Mouse (Mus musculus) urinary bladder, adult 2 months (tissue): ENCODE results near the gene Akna. TPM values are rescaled to one million over a fixed set of nuclear protein-coding genes. Genes with fewer than 3 reads are reported as not detected.

Experiments used
- DNase-seq: peaks from one replicate; pipeline ENCODE4 v3.0.0; 2022; ENCODE audit warnings: low spot score
- polyA plus RNA-seq: library from polyadenylated mRNA; depleted of rRNA; stranded (reverse); fragments of >200 nt; gene quantifications from 2 replicates; pipeline ENCODE4 v1.2.3, GENCODE M21; 2012

Akna gene
- polyA plus RNA-seq, 1 experiment, result 1.8 TPM

GRCm38 (mm10) chr4:63384262-63384661, 18.9 kb downstream of the Akna start:
- DNase-seq, result no peak

- no peak for DNase-seq
These were observed 19.7 kb downstream of the Akna start for GRCm38 (mm10) chr4:63383474-63383873.

GRCm38 (mm10) chr4:63382676-63383369, 20.3 kb downstream of the Akna start:
- no peak for DNase-seq

GRCm38 (mm10) chr4:63377483-63377882, 25.7 kb downstream of the Akna start:
- no peak for DNase-seq

GRCm38 (mm10) chr4:63375367-63375766, 27.8 kb downstream of the Akna start:
- DNase-seq, result no peak

- no peak for DNase-seq
These were observed 28.8 kb downstream of the Akna start for GRCm38 (mm10) chr4:63374331-63374730.

GRCm38 (mm10) chr4:63373404-63373803, 29.8 kb downstream of the Akna start:
- no peak for DNase-seq

GRCm38 (mm10) chr4:63371890-63372289, 31.3 kb downstream of the Akna start:
- no peak for DNase-seq

- DNase-seq, result no peak
These were observed 32.3 kb downstream of the Akna start for GRCm38 (mm10) chr4:63370897-63371296.

GRCm38 (mm10) chr4:63368577-63368976, 34.6 kb downstream of the Akna start:
- DNase-seq, result peak; percentile 70

GRCm38 (mm10) chr4:63362150-63362549, 41.0 kb downstream of the Akna start, which contains the start of gene Orm2:
Orm2 (plus strand) TSS chr4:63362449.
- DNase-seq, result no peak

- no peak for DNase-seq
These were observed 43.3 kb downstream of the Akna start for GRCm38 (mm10) chr4:63359861-63360260.

GRCm38 (mm10) chr4:63356981-63357570, 46.1 kb downstream of the Akna start:
- DNase-seq, result no peak

- no peak for DNase-seq
These were observed 47.1 kb downstream of the Akna start, which contains the start of gene Orm3 for GRCm38 (mm10) chr4:63355877-63356665. Orm3 (plus strand) TSS chr4:63356162.

- DNase-seq, result no peak
These were observed 54.6 kb downstream of the Akna start for GRCm38 (mm10) chr4:63348524-63348923.

GRCm38 (mm10) chr4:63346659-63347058, 56.5 kb downstream of the Akna start:
- DNase-seq, result no peak

- DNase-seq, result no peak
These were observed 57.9 kb downstream of the Akna start for GRCm38 (mm10) chr4:63345261-63345660.

GRCm38 (mm10) chr4:63344295-63344694, 58.9 kb downstream of the Akna start, which contains the start of gene Orm1:
Orm1 (plus strand) TSS chr4:63344560.
- no peak for DNase-seq

GRCm38 (mm10) chr4:63343608-63344007, 59.5 kb downstream of the Akna start:
- no peak for DNase-seq

GRCm38 (mm10) chr4:63342491-63342890, 60.7 kb downstream of the Akna start:
- DNase-seq, result no peak

GRCm38 (mm10) chr4:63338414-63339076, 64.6 kb downstream of the Akna start:
- no peak for DNase-seq

- no peak for DNase-seq
These were observed 69.8 kb downstream of the Akna start for GRCm38 (mm10) chr4:63333403-63333802.
